Mouse (Mus musculus) hindbrain, postnatal 0 days (tissue): ENCODE data around the gene Hacd2. TPM values are rescaled to one million over a fixed set of nuclear protein-coding genes. Genes with fewer than 3 reads are reported as not detected.

ENCODE experiments used
- ATAC-seq: fragments of 200-750 bp; cut with Nextera tagmentation; 2 replicates; pipeline ENCODE4 v1.8.0; 2017; ENCODE audit warnings: mild to moderate bottlenecking, moderate TSS enrichment, moderate library complexity
- DNase-seq: peaks from one replicate; pipeline ENCODE4 v3.0.0-alpha.2; 2015; ENCODE audit warnings: low spot score
- H3K27ac ChIP-seq: fragments of 300-500 bp; sonication (generic); 2 replicates; pipeline ENCODE4 v1.5.1; 2014; ENCODE audit warnings: mild to moderate bottlenecking
- H3K27me3 ChIP-seq: fragments of 300-500 bp; sonication (generic); 2 replicates; pipeline ENCODE4 v1.6.1; 2014; ENCODE audit warnings: low read length, mixed read lengths; ENCODE audit not compliant: insufficient read depth
- H3K36me3 ChIP-seq: fragments of 300-500 bp; sonication (generic); 2 replicates; pipeline ENCODE4 v1.6.1; 2014; ENCODE audit warnings: low read length, mixed read lengths; ENCODE audit not compliant: insufficient read depth
- H3K4me1 ChIP-seq: fragments of 300-500 bp; sonication (generic); 2 replicates; pipeline ENCODE4 v1.6.1; 2014; ENCODE audit warnings: antibody characterized with exemption, low read length, mixed read lengths; ENCODE audit not compliant: insufficient read depth
- H3K4me2 ChIP-seq: fragments of 300-500 bp; sonication (generic); 2 replicates; pipeline ENCODE4 v1.6.1; 2014; ENCODE audit warnings: low read depth, mild to moderate bottlenecking, low read length, moderate library complexity, mixed read lengths
- H3K4me3 ChIP-seq: fragments of 300-500 bp; sonication (generic); 2 replicates; pipeline ENCODE4 v1.5.1; 2014; ENCODE audit warnings: low read length
- H3K9ac ChIP-seq: fragments of 300-500 bp; sonication (generic); replicated peaks from 2 replicates; pipeline ENCODE4 v1.6.1; 2014; ENCODE audit warnings: mild to moderate bottlenecking, low read length, moderate library complexity, mixed read lengths
- H3K9me3 ChIP-seq: fragments of 300-500 bp; sonication (generic); 2 replicates; pipeline ENCODE4 v1.6.1; 2016; ENCODE audit warnings: low read length, mixed read lengths
- CTCF ChIP-seq: IDR thresholded peaks from 2 replicates; pipeline ENCODE4 v1.5.1; 2016; ENCODE audit warnings: antibody characterized with exemption, control low read depth, low read depth
- WGBS: fragments of 180-500 bp; shearing (Covaris S2); extraction: QIAGEN DNeasy Blood & Tissue Kit; methylation state at CpG from one replicate; pipeline ENCODE4 v1.1.7; 2014; 5-methylcytosine and 5-hydroxymethylcytosine counted together
- polyA plus RNA-seq: library from polyadenylated mRNA; unstranded; fragments of >200 nt; fragmentation: Nextera tagmentation; extraction: Ambion mirVana; gene quantifications from 2 replicates; pipeline ENCODE4 v1.2.1, GENCODE M21; 2015
- total RNA-seq: library from RNA; depleted of rRNA; stranded (reverse); fragments of >200 nt; gene quantifications from 2 replicates; pipeline ENCODE4 v1.2.3, GENCODE M21; 2014

The Hacd2 gene
- total and polyA plus RNA-seq, 2 experiments from 2014 or later = 11.7 to 60.0 TPM

- ATAC-seq (no peak), DNase-seq (no peak)
- TF ChIP-seq CTCF = no peak
- H3K4me2 ChIP-seq = no peak overlapping the region
- peaks cover 5% of the 10 kb centered on the region for H3K4me1 ChIP-seq
- no peaks in the 10 kb centered on the region for H3K27me3 ChIP-seq
- no peak overlapping the region for H3K9ac ChIP-seq
- no peak overlapping the region for H3K27ac ChIP-seq
- H3K9me3 ChIP-seq = no peaks in the 10 kb centered on the region
- no peaks in the 10 kb centered on the region; the same call in 1 of the 2 replicates for H3K36me3 ChIP-seq
- WGBS = 43% methylated on average over 8 of the region's 8 CpGs
- no peak overlapping the region for H3K4me3 ChIP-seq
These were observed 86.9 kb downstream of the Hacd2 start for GRCm38 (mm10) chr16:35109156-35109555.

DNA sequence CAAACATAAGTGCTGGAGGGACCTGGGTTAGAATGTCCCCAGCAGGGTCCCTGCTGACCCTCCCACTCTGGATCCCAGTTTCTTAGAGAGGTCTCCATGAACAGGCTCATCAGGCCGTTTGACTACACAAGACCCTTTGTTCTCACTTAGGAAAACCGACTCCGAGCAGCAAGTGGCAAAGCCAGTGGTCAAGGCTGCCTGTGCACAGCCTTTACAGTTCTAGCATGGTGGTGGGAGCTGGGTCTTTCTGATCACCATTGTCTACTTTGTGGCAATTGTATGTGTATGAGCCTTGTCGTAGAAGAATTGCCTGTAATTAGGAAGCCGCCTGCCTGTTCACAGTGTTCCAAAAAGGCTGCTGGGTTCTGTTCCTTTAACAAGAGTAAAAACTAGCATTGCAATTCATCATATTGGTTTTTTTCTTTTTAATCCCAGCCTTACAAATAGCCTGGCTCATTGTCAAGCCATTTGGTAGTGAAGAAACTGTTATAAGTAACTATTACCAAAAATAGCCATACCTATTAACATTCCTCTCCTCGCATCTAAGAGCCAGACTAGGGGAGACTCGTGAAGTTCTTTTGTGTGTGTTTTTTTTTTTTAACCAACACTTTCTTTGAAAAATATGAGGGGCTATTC is 87.5 kb downstream of the Hacd2 start:
- no peak overlapping the region for H3K9ac ChIP-seq
- DNase-seq (no peak), ATAC-seq (no peak)
- no peaks in the 10 kb centered on the region; the same call in 1 of the 2 replicates for H3K36me3 ChIP-seq
- no peak overlapping the region for H3K4me2 ChIP-seq
- H3K4me3 ChIP-seq = no peak overlapping the region
- 43% methylated on average over 7 of the region's 7 CpGs for WGBS
- no peaks in the 10 kb centered on the region for H3K27me3 ChIP-seq
- TF ChIP-seq CTCF = no peak
- H3K4me1 ChIP-seq = peaks cover 5% of the 10 kb centered on the region
- H3K9me3 ChIP-seq = no peaks in the 10 kb centered on the region
- H3K27ac ChIP-seq = no peak overlapping the region

- H3K9ac ChIP-seq = peak overlapping the region; percentile 21; the same call in 1 of the 2 replicates
- no peaks in the 10 kb centered on the region for H3K27me3 ChIP-seq
- H3K9me3 ChIP-seq = no peaks in the 10 kb centered on the region
- no peaks in the 10 kb centered on the region; the same call in 1 of the 2 replicates for H3K36me3 ChIP-seq
- no peak overlapping the region for H3K4me3 ChIP-seq
- ATAC-seq = peak; percentile 87
- 22% methylated on average over 10 of the region's 10 CpGs for WGBS
- peak; percentile 99 for TF ChIP-seq CTCF
- peak overlapping the region; percentile 42; the same call in 1 of the 2 replicates for H3K4me2 ChIP-seq
- peaks cover 5% of the 10 kb centered on the region for H3K4me1 ChIP-seq
- peak overlapping the region; percentile 48; the same call in 1 of the 2 replicates for H3K27ac ChIP-seq
- peak; percentile 93 for DNase-seq
These were observed 88.3 kb downstream of the Hacd2 start for GRCm38 (mm10) chr16:35110410-35111142.

DNA sequence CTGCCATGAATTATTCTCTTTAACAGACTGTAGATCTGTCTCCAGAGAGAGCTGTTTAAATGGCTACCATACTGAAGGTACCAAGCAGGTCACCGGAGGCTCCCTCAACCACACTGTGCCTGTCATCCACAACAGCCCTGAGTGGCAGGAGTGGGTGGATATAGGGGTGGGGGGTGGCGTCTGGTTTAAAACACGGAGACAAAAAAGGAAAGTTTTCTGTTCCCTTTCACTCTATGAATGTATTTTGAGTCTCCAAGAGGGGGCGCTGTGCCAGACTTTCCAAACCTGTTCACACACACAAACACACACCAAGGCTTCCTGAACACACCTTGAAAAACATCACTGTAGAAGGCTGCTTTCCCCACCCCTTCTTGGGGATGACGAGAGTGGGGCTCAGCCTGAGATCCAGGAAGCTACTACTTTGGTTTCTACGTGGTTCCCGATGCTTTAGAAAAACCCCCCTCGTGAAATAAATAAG is 89.0 kb downstream of the Hacd2 start:
- H3K9ac ChIP-seq = no peak overlapping the region; the same call in 1 of the 2 replicates
- TF ChIP-seq CTCF = peak; percentile 64
- H3K27me3 ChIP-seq = no peaks in the 10 kb centered on the region
- no peaks in the 10 kb centered on the region for H3K36me3 ChIP-seq
- H3K9me3 ChIP-seq = no peaks in the 10 kb centered on the region
- H3K4me3 ChIP-seq = no peak overlapping the region
- peak; percentile 61 for DNase-seq
- H3K4me1 ChIP-seq = peaks cover 5% of the 10 kb centered on the region
- no peak overlapping the region; the same call in 1 of the 2 replicates for H3K4me2 ChIP-seq
- no peak overlapping the region for H3K27ac ChIP-seq
- peak; percentile 44; the same call in 1 of the 2 replicates for ATAC-seq
- WGBS = 59% methylated on average over 8 of the region's 8 CpGs

GRCm38 (mm10) chr16:35113496-35113895 is 91.3 kb downstream of the Hacd2 start:
- DNase-seq = no peak
- Histone ChIP-seq H3K27me3 (no peaks in the 10 kb centered on the region), H3K4me2 (no peak overlapping the region), H3K27ac (no peak overlapping the region), H3K4me3 (no peak overlapping the region), H3K9me3 (no peaks in the 10 kb centered on the region), H3K36me3 (no peaks in the 10 kb centered on the region), H3K9ac (no peak overlapping the region), H3K4me1 (peaks cover 5% of the 10 kb centered on the region)
- no peak for ATAC-seq
- WGBS = 87% methylated on average over 5 of the region's 5 CpGs
- no peak for TF ChIP-seq CTCF

DNA sequence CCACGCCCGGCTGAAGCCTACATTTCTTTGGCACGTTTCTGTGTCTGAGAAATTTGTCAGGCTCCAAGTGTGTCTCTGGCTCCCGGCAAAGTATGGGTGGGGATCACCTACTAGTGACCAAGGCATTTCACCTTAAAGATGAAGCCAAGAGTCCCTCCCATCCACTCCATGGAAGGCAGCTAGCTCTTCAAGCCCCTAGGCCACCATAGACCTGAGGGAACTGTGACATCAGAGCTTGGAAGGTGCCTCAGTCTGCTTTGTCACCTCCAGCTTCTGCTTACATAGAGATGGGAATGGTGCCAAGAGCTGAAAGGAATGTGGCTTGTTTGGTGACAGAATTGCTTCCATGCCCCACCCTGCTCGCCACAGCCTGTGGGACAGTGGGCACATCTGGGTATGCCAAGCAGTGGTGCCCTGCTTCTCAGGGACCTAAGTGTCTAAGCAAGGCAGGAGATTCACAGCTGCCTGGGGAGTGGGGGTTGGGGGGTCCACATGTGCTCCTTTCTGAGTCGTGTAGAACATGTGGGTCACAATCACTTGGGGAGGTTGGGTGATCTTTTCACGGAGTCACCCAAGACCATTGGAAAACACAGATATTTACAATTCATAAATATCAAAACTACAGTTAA is 94.2 kb downstream of the Hacd2 start:
- no peak for DNase-seq
- 73% methylated on average over 7 of the region's 7 CpGs for WGBS

More for the DNA sequence above, 94.2 kb downstream of the Hacd2 start:
- H3K4me2 ChIP-seq = no peak overlapping the region
- no peaks in the 10 kb centered on the region for H3K27me3 ChIP-seq
- no peaks in the 10 kb centered on the region for H3K36me3 ChIP-seq
- H3K4me1 ChIP-seq = no peaks in the 10 kb centered on the region
- ATAC-seq = no peak
- H3K27ac ChIP-seq = no peak overlapping the region
- H3K4me3 ChIP-seq = no peak overlapping the region
- H3K9ac ChIP-seq = no peak overlapping the region
- H3K9me3 ChIP-seq = no peaks in the 10 kb centered on the region
- no peak for TF ChIP-seq CTCF
